Mouse (Mus musculus): ENCODE results near the gene Cfap46. TPM values are rescaled to one million over a fixed set of nuclear protein-coding genes. Genes with fewer than 3 reads are reported as not detected.

The Cfap46 gene
- polyA plus RNA-seq, 1 experiment from 2014 or later = 0.05 TPM

- H3K4me2 ChIP-seq (replicated peaks; ENCODE audit: low read depth, low read length) = no peak overlapping the region
- no peak overlapping the region for H3K9ac ChIP-seq (replicated peaks; ENCODE audit: low read length)
- no peaks in the 10 kb centered on the region for H3K9me3 ChIP-seq (ENCODE audit: low read length)
- H3K4me3 ChIP-seq (ENCODE audit: low read length) = no peak overlapping the region
- WGBS = 74% methylated on average over 4 of the region's 4 CpGs
- H3K27me3 ChIP-seq (ENCODE audit: insufficient read depth, low read length) = peaks cover 2% of the 10 kb centered on the region
- no peaks in the 10 kb centered on the region for H3K4me1 ChIP-seq (ENCODE audit: insufficient read depth, low read length)
- H3K27ac ChIP-seq (ENCODE audit: low read length) = no peak overlapping the region
- no peaks in the 10 kb centered on the region for H3K36me3 ChIP-seq (ENCODE audit: insufficient read depth, low read length)
- ATAC-seq (ENCODE audit: low FRiP score, low TSS enrichment) = no peak
Observed at GRCm38 (mm10) chr7:139705081-139705480, 21.5 kb upstream of the Cfap46 start.

- H3K27me3 ChIP-seq (ENCODE audit: insufficient read depth, low read length) = peaks cover 2% of the 10 kb centered on the region
- no peaks in the 10 kb centered on the region for H3K9me3 ChIP-seq (ENCODE audit: low read length)
- H3K4me3 ChIP-seq (ENCODE audit: low read length) = no peak overlapping the region
- H3K9ac ChIP-seq (replicated peaks; ENCODE audit: low read length) = no peak overlapping the region
- no peak overlapping the region for H3K4me2 ChIP-seq (replicated peaks; ENCODE audit: low read depth, low read length)
- no peak for ATAC-seq (ENCODE audit: low FRiP score, low TSS enrichment)
- H3K36me3 ChIP-seq (ENCODE audit: insufficient read depth, low read length) = no peaks in the 10 kb centered on the region
- no peak overlapping the region for H3K27ac ChIP-seq (ENCODE audit: low read length)
- 9% methylated on average over 2 of the region's 2 CpGs for WGBS
- no peaks in the 10 kb centered on the region for H3K4me1 ChIP-seq (ENCODE audit: insufficient read depth, low read length)
Observed at GRCm38 (mm10) chr7:139703826-139704199, 20.2 kb upstream of the Cfap46 start.

- Histone ChIP-seq H3K27ac (ENCODE audit: low read length) (no peak overlapping the region), H3K4me1 (ENCODE audit: insufficient read depth, low read length) (no peaks in the 10 kb centered on the region), H3K27me3 (ENCODE audit: insufficient read depth, low read length) (peaks cover 2% of the 10 kb centered on the region), H3K9ac (replicated peaks; ENCODE audit: low read length) (no peak overlapping the region), H3K4me2 (replicated peaks; ENCODE audit: low read depth, low read length) (no peak overlapping the region), H3K4me3 (ENCODE audit: low read length) (no peak overlapping the region), H3K36me3 (ENCODE audit: insufficient read depth, low read length) (no peaks in the 10 kb centered on the region), H3K9me3 (ENCODE audit: low read length) (no peaks in the 10 kb centered on the region)
- ATAC-seq (ENCODE audit: low FRiP score, low TSS enrichment) = peak; percentile 83
- 32% methylated on average over 6 of the region's 6 CpGs for WGBS
Observed at GRCm38 (mm10) chr7:139703146-139703825, 19.7 kb upstream of the Cfap46 start.

GRCm38 (mm10) chr7:139701651-139702301 is 18.2 kb upstream of the Cfap46 start:
- Histone ChIP-seq H3K27me3 (ENCODE audit: insufficient read depth, low read length) (peaks cover 2% of the 10 kb centered on the region; the same call in 1 of the 2 replicates), H3K27ac (ENCODE audit: low read length) (no peak overlapping the region)
- 39% methylated on average over 6 of the region's 6 CpGs for WGBS

GRCm38 (mm10) chr7:139692641-139693294 is 9.2 kb upstream of the Cfap46 start:
- Histone ChIP-seq H3K9ac (replicated peaks; ENCODE audit: low read length) (no peak overlapping the region), H3K36me3 (ENCODE audit: insufficient read depth, low read length) (no peaks in the 10 kb centered on the region), H3K4me3 (ENCODE audit: low read length) (no peak overlapping the region), H3K4me1 (ENCODE audit: insufficient read depth, low read length) (no peaks in the 10 kb centered on the region), H3K4me2 (replicated peaks; ENCODE audit: low read depth, low read length) (no peak overlapping the region), H3K27ac (ENCODE audit: low read length) (no peak overlapping the region), H3K9me3 (ENCODE audit: low read length) (peaks cover 3% of the 10 kb centered on the region; the same call in 1 of the 2 replicates), H3K27me3 (ENCODE audit: insufficient read depth, low read length) (no peaks in the 10 kb centered on the region)
- no peak for ATAC-seq (ENCODE audit: low FRiP score, low TSS enrichment)
- 93% methylated on average over 4 of the region's 4 CpGs for WGBS

More at GRCm38 (mm10) chr7:139701651-139702301, 18.2 kb upstream of the Cfap46 start:
- Histone ChIP-seq H3K4me2 (replicated peaks; ENCODE audit: low read depth, low read length) (no peak overlapping the region), H3K4me1 (ENCODE audit: insufficient read depth, low read length) (no peaks in the 10 kb centered on the region), H3K9me3 (ENCODE audit: low read length) (peaks cover 3% of the 10 kb centered on the region; the same call in 1 of the 2 replicates), H3K4me3 (ENCODE audit: low read length) (no peak overlapping the region), H3K36me3 (ENCODE audit: insufficient read depth, low read length) (no peaks in the 10 kb centered on the region), H3K9ac (replicated peaks; ENCODE audit: low read length) (no peak overlapping the region)
- ATAC-seq (ENCODE audit: low FRiP score, low TSS enrichment) = no peak

GRCm38 (mm10) chr7:139692211-139692610 is 8.6 kb upstream of the Cfap46 start:
- Histone ChIP-seq H3K27me3 (ENCODE audit: insufficient read depth, low read length) (no peaks in the 10 kb centered on the region), H3K36me3 (ENCODE audit: insufficient read depth, low read length) (no peaks in the 10 kb centered on the region), H3K9ac (replicated peaks; ENCODE audit: low read length) (no peak overlapping the region), H3K4me1 (ENCODE audit: insufficient read depth, low read length) (no peaks in the 10 kb centered on the region), H3K4me2 (replicated peaks; ENCODE audit: low read depth, low read length) (no peak overlapping the region), H3K9me3 (ENCODE audit: low read length) (no peaks in the 10 kb centered on the region; the same call in 1 of the 2 replicates), H3K27ac (ENCODE audit: low read length) (no peak overlapping the region), H3K4me3 (ENCODE audit: low read length) (no peak overlapping the region)
- ATAC-seq (ENCODE audit: low FRiP score, low TSS enrichment) = no peak
- WGBS = 84% methylated on average over 11 of the region's 11 CpGs

- ATAC-seq (ENCODE audit: low FRiP score, low TSS enrichment) = no peak
- Histone ChIP-seq H3K4me3 (ENCODE audit: low read length) (no peak overlapping the region), H3K27ac (ENCODE audit: low read length) (no peak overlapping the region), H3K9ac (replicated peaks; ENCODE audit: low read length) (no peak overlapping the region), H3K4me2 (replicated peaks; ENCODE audit: low read depth, low read length) (no peak overlapping the region), H3K27me3 (ENCODE audit: insufficient read depth, low read length) (0 out of 2 replicates have a peak, but pooled peaks cover 3% of the 10 kb centered on the region), H3K36me3 (ENCODE audit: insufficient read depth, low read length) (no peaks in the 10 kb centered on the region), H3K4me1 (ENCODE audit: insufficient read depth, low read length) (no peaks in the 10 kb centered on the region), H3K9me3 (ENCODE audit: low read length) (no peaks in the 10 kb centered on the region)
Observed at GRCm38 (mm10) chr7:139685336-139685735, 1.7 kb upstream of the Cfap46 start.

- no peaks in the 10 kb centered on the region for H3K4me1 ChIP-seq (ENCODE audit: insufficient read depth, low read length)
- peak overlapping the region; percentile 94 for H3K4me2 ChIP-seq (replicated peaks; ENCODE audit: low read depth, low read length)
- peak overlapping the region; percentile 62 for H3K4me3 ChIP-seq (ENCODE audit: low read length)
- peak overlapping the region; percentile 58; the same call in 1 of the 2 replicates for H3K27ac ChIP-seq (ENCODE audit: low read length)
- H3K27me3 ChIP-seq (ENCODE audit: insufficient read depth, low read length) = 0 out of 2 replicates have a peak, but pooled peaks cover 3% of the 10 kb centered on the region
- WGBS = under 1% methylated on average over 14 of the region's 14 CpGs
- H3K36me3 ChIP-seq (ENCODE audit: insufficient read depth, low read length) = no peaks in the 10 kb centered on the region
- no peaks in the 10 kb centered on the region for H3K9me3 ChIP-seq (ENCODE audit: low read length)
- peak overlapping the region; percentile 47 for H3K9ac ChIP-seq (replicated peaks; ENCODE audit: low read length)
- ATAC-seq (ENCODE audit: low FRiP score, low TSS enrichment) = peak; percentile 86
Observed at GRCm38 (mm10) chr7:139684553-139684929, 924 bp upstream of the Cfap46 start.

- Histone ChIP-seq H3K9me3 (ENCODE audit: low read length) (no peaks in the 10 kb centered on the region), H3K4me3 (ENCODE audit: low read length) (no peak overlapping the region), H3K27me3 (ENCODE audit: insufficient read depth, low read length) (0 out of 2 replicates have a peak, but pooled peaks cover 3% of the 10 kb centered on the region), H3K4me2 (replicated peaks; ENCODE audit: low read depth, low read length) (no peak overlapping the region), H3K4me1 (ENCODE audit: insufficient read depth, low read length) (no peaks in the 10 kb centered on the region), H3K9ac (replicated peaks; ENCODE audit: low read length) (no peak overlapping the region), H3K36me3 (ENCODE audit: insufficient read depth, low read length) (no peaks in the 10 kb centered on the region), H3K27ac (ENCODE audit: low read length) (no peak overlapping the region)
- no peak for ATAC-seq (ENCODE audit: low FRiP score, low TSS enrichment)
- 77% methylated on average over 11 of the region's 11 CpGs for WGBS
Observed at GRCm38 (mm10) chr7:139681921-139682598, 1.6 kb downstream of the Cfap46 start.

Data from kidney, embryonic 16.5 days (tissue).